Mouse (Mus musculus) kidney, postnatal 4 days (tissue): ENCODE results near the gene Tmem223.
A peak's percentile ranks its signal among the peaks of the same experiment; 100 is the strongest.
"Not testable (repeated sequence)": the region's sequence is repeated elsewhere in the genome, so short reads cannot be mapped to it uniquely, and the experiment has no call there.

Source experiments
- DNase-seq, 2 experiments: peaks; one replicate each; pipeline ENCODE4 v3.0.0; 2021; ENCODE audit warnings: mixed read lengths in 2 of 2

The Tmem223 gene

GRCm38 (mm10) chr19:8770567-8771270, at the start of gene Tmem223:
TSS of gene Tmem223 (plus strand) at chr19:8770996.
- peak; percentile 88 to 92 for DNase-seq

- DNase-seq, result no peak
Measured at GRCm38 (mm10) chr19:8721378-8721777, 49.4 kb upstream of the Tmem223 start.

GRCm38 (mm10) chr19:8722021-8722420, 48.8 kb upstream of the Tmem223 start:
- no peak for DNase-seq

GRCm38 (mm10) chr19:8722559-8722906, 48.3 kb upstream of the Tmem223 start:
- DNase-seq, result no peak

GRCm38 (mm10) chr19:8722907-8723573, 47.8 kb upstream of the Tmem223 start, which contains the start of gene Slc3a2:
TSS of gene Slc3a2 (minus strand) at chr19:8723369.
- peak; percentile 94 to 97 for DNase-seq

GRCm38 (mm10) chr19:8723574-8724346, 47.0 kb upstream of the Tmem223 start:
- peak in 1 of 2 experiments; percentile 46 for DNase-seq

- no peak for DNase-seq
Measured at GRCm38 (mm10) chr19:8724392-8724791, 46.4 kb upstream of the Tmem223 start.

GRCm38 (mm10) chr19:8725081-8725613, 45.6 kb upstream of the Tmem223 start:
- DNase-seq, result no peak

GRCm38 (mm10) chr19:8726609-8727390, 44.0 kb upstream of the Tmem223 start:
- no peak for DNase-seq

- no peak for DNase-seq
Measured at GRCm38 (mm10) chr19:8727495-8728114, 43.2 kb upstream of the Tmem223 start.

- DNase-seq, result not testable (repeated sequence)
Measured at GRCm38 (mm10) chr19:8728335-8729099, 42.3 kb upstream of the Tmem223 start.

GRCm38 (mm10) chr19:8734334-8734733, 36.5 kb upstream of the Tmem223 start:
- no peak for DNase-seq

- peak; percentile 96 to 97 for DNase-seq
Measured at GRCm38 (mm10) chr19:8735389-8736159, 35.2 kb upstream of the Tmem223 start, which contains the start of gene Wdr74. TSS of gene Wdr74 (plus strand) at chr19:8735827.

- DNase-seq, result no peak
Measured at GRCm38 (mm10) chr19:8736160-8736467, 34.7 kb upstream of the Tmem223 start.

- no peak for DNase-seq
Measured at GRCm38 (mm10) chr19:8738911-8739310, 31.9 kb upstream of the Tmem223 start.

- DNase-seq, result no peak
Measured at GRCm38 (mm10) chr19:8739646-8740045, 31.1 kb upstream of the Tmem223 start.

- no peak for DNase-seq
Measured at GRCm38 (mm10) chr19:8740603-8741002, 30.2 kb upstream of the Tmem223 start, which contains the start of gene 1700092M07Rik. TSS of gene 1700092M07Rik (plus strand) at chr19:8740718.

GRCm38 (mm10) chr19:8741243-8741869, 29.4 kb upstream of the Tmem223 start, which contains the start of gene Stx5a:
TSS of gene Stx5a (plus strand) at chr19:8741413.
- DNase-seq, result peak; percentile 96 to 98

GRCm38 (mm10) chr19:8742176-8742575, 28.6 kb upstream of the Tmem223 start:
- DNase-seq, result peak in 1 of 2 experiments; percentile 22

GRCm38 (mm10) chr19:8745382-8745781, 25.4 kb upstream of the Tmem223 start:
- no peak for DNase-seq
